8 mouse cellular contexts compared by ENCODE assay signal in genomic region chr8:71379512-71380075, GRCm38 (mm10). TPM values are rescaled to one million over a fixed set of nuclear protein-coding genes. Genes with fewer than 3 reads are reported as not detected.
A peak's percentile ranks its signal among the peaks of the same experiment; 100 is the strongest.
DNase-seq lines count a peak whose midpoint lies in the region; ATAC-seq and TF ChIP-seq lines count a peak whose summit lies in the region.

No protein-coding gene starts in this region.

- 36% methylated on average over 3 of the region's 3 CpGs for WGBS in hindbrain, embryonic 12.5 days
- WGBS in limb, embryonic 14.5 days, result 49% methylated on average over 3 of the region's 3 CpGs
- WGBS in stomach, embryonic 16.5 days, result 51% methylated on average over 3 of the region's 3 CpGs

- H3K4me1 ChIP-seq in megakaryocyte, embryonic 14.5 days, result peaks cover 58% of the 10 kb centered on the region
- H3K4me1 ChIP-seq in hindbrain, embryonic 12.5 days, result peaks cover 55% of the 10 kb centered on the region
- peaks cover 35% of the 10 kb centered on the region for H3K4me1 ChIP-seq in limb, embryonic 14.5 days (ENCODE audit: control insufficient read depth, insufficient read depth, low read length)
- H3K4me1 ChIP-seq in stomach, embryonic 16.5 days (ENCODE audit: control insufficient read depth, insufficient read depth, low read length), result peaks cover 53% of the 10 kb centered on the region

- peak overlapping the region; percentile 96 for H3K4me2 ChIP-seq in hindbrain, embryonic 12.5 days (replicated peaks)
- H3K4me2 ChIP-seq in limb, embryonic 14.5 days (replicated peaks; ENCODE audit: low read depth, low read length, severe bottlenecking), result peak overlapping the region; percentile 99
- H3K4me2 ChIP-seq in stomach, embryonic 16.5 days (ENCODE audit: low read depth, low read length), result peak overlapping the region; percentile 98

- peak overlapping the region; percentile 94 for H3K4me3 ChIP-seq in megakaryocyte, embryonic 14.5 days (replicated peaks)
- peak overlapping the region; percentile 63 for H3K4me3 ChIP-seq in hindbrain, embryonic 12.5 days
- peak overlapping the region; percentile 84 for H3K4me3 ChIP-seq in limb, embryonic 14.5 days (replicated peaks; ENCODE audit: low read length)
- peak overlapping the region; percentile 97 for H3K4me3 ChIP-seq in stomach, embryonic 16.5 days (replicated peaks; ENCODE audit: low read length)

- no peak for TF ChIP-seq POLR2A in limb, embryonic 14.5 days (IDR thresholded peaks at IDR 0.05; ENCODE audit: borderline replicate concordance, extremely low read depth, insufficient read depth, insufficient read length)

- H3K27me3 ChIP-seq in megakaryocyte, embryonic 14.5 days (replicated peaks), result peaks cover 60% of the 10 kb centered on the region
- no peaks in the 10 kb centered on the region for H3K27me3 ChIP-seq in hindbrain, embryonic 12.5 days
- H3K27me3 ChIP-seq in limb, embryonic 14.5 days (ENCODE audit: control insufficient read depth, insufficient read depth, low read length), result no peaks in the 10 kb centered on the region
- H3K27me3 ChIP-seq in stomach, embryonic 16.5 days (ENCODE audit: control insufficient read depth, insufficient read depth, low read length), result no peaks in the 10 kb centered on the region

- peaks cover 33% of the 10 kb centered on the region for H3K36me3 ChIP-seq in megakaryocyte, embryonic 14.5 days (replicated peaks; ENCODE audit: low read length)
- 0 out of 2 replicates have a peak, but pooled peaks cover 12% of the 10 kb centered on the region for H3K36me3 ChIP-seq in hindbrain, embryonic 12.5 days
- H3K36me3 ChIP-seq in limb, embryonic 14.5 days (ENCODE audit: control insufficient read depth, insufficient read depth, low read length), result peaks cover 17% of the 10 kb centered on the region
- H3K36me3 ChIP-seq in stomach, embryonic 16.5 days (ENCODE audit: control insufficient read depth, insufficient read depth, low read length), result no peaks in the 10 kb centered on the region; the same call in 1 of the 2 replicates

- no peak for DNase-seq in limb, embryonic 14.5 days (ENCODE audit: low spot score)
- DNase-seq in spleen, postnatal 10 days (ENCODE audit: low spot score in 2 of 2), result no peak
- DNase-seq in thymus, postnatal 25 days, result no peak

- H3K9me3 ChIP-seq in megakaryocyte, embryonic 14.5 days, result no peaks in the 10 kb centered on the region
- no peaks in the 10 kb centered on the region for H3K9me3 ChIP-seq in hindbrain, embryonic 12.5 days (replicated peaks)
- no peaks in the 10 kb centered on the region for H3K9me3 ChIP-seq in limb, embryonic 14.5 days (ENCODE audit: control insufficient read depth, low read length)
- no peaks in the 10 kb centered on the region for H3K9me3 ChIP-seq in stomach, embryonic 16.5 days (replicated peaks; ENCODE audit: control insufficient read depth, low read length)

- no peak for ATAC-seq in megakaryocyte, adult 5-6 weeks (ENCODE audit: poor library complexity, severe bottlenecking)
- no peak for ATAC-seq in hindbrain, embryonic 12.5 days (ENCODE audit: low FRiP score)
- no peak for ATAC-seq in limb, embryonic 14.5 days (ENCODE audit: low FRiP score, low read depth)
- no peak for ATAC-seq in stomach, embryonic 16.5 days (ENCODE audit: insufficient read depth, low FRiP score)
- ATAC-seq in megakaryocyte progenitor cell, adult 5-6 weeks (replicated peaks; ENCODE audit: poor library complexity), result no peak

- H3K27ac ChIP-seq in hindbrain, embryonic 12.5 days, result 0 out of 2 replicates have a peak overlapping the region, but pooled peaks have one; percentile 65
- H3K27ac ChIP-seq in limb, embryonic 14.5 days (replicated peaks; ENCODE audit: low read depth, low read length), result no peak overlapping the region
- no peak overlapping the region for H3K27ac ChIP-seq in stomach, embryonic 16.5 days (ENCODE audit: low read length)

- H3K9ac ChIP-seq in hindbrain, embryonic 12.5 days, result peak overlapping the region; percentile 78
- peak overlapping the region; percentile 77 for H3K9ac ChIP-seq in limb, embryonic 14.5 days (ENCODE audit: low read depth, low read length, severe bottlenecking)
- H3K9ac ChIP-seq in stomach, embryonic 16.5 days (ENCODE audit: low read length), result peak overlapping the region; percentile 97

RNA-seq across cellular contexts. Expression of gene Nr2f6, which starts 2.2 kb away (rescaled TPM):
- 20.8 and 45.4 TPM in 2 replicates for polyA plus RNA-seq in megakaryocyte, embryonic 14.5 days (2012; ENCODE audit: insufficient read depth, low replicate concordance)
- total RNA-seq in megakaryocyte, adult 5-6 weeks (2015), result 8.2 and 13.8 TPM in 2 replicates
- 6.9 and 9.1 TPM in 2 replicates for total RNA-seq in megakaryocyte, adult 5-6 weeks (2017)
- polyA plus RNA-seq in hindbrain, embryonic 12.5 days (2016; fragmentation: Nextera tagmentation; extraction: Ambion mirVana), result 61.2 and 65.2 TPM in 2 replicates
- polyA plus RNA-seq in limb, embryonic 14.5 days (2012; rRNA removed), result 80.8 and 113 TPM in 2 replicates
- polyA plus RNA-seq in limb, embryonic 14.5 days (2014; fragmentation: Nextera tagmentation; extraction: Ambion mirVana), result 63.1 and 66.9 TPM in 2 replicates
- 17.3 and 24.1 TPM in 2 replicates for polyA plus RNA-seq in stomach, embryonic 16.5 days (2015; fragmentation: Nextera tagmentation; extraction: Ambion mirVana)
- total RNA-seq in megakaryocyte progenitor cell, adult 5-6 weeks (2015), result 3.6 and 7.6 TPM in 2 replicates
- 4.3 and 5.6 TPM in 2 replicates for total RNA-seq in megakaryocyte progenitor cell, adult 5-6 weeks (2017)

RNA-seq across cellular contexts. Expression of gene Ocel1, which starts 8.5 kb away (rescaled TPM):
- polyA plus RNA-seq in megakaryocyte, embryonic 14.5 days (2012; ENCODE audit: insufficient read depth, low replicate concordance), result 79.6 and 103 TPM in 2 replicates
- total RNA-seq in megakaryocyte, adult 5-6 weeks (2015), result 8.7 and 8.9 TPM in 2 replicates
- total RNA-seq in megakaryocyte, adult 5-6 weeks (2017), result 16.2 and 18.5 TPM in 2 replicates
- 5.8 and 6.7 TPM in 2 replicates for polyA plus RNA-seq in hindbrain, embryonic 12.5 days (2016; fragmentation: Nextera tagmentation; extraction: Ambion mirVana)
- 4.2 and 4.6 TPM in 2 replicates for polyA plus RNA-seq in limb, embryonic 14.5 days (2012; rRNA removed)
- polyA plus RNA-seq in limb, embryonic 14.5 days (2014; fragmentation: Nextera tagmentation; extraction: Ambion mirVana), result 3.8 and 4.3 TPM in 2 replicates
- polyA plus RNA-seq in stomach, embryonic 16.5 days (2015; fragmentation: Nextera tagmentation; extraction: Ambion mirVana), result 5.6 and 6.5 TPM in 2 replicates
- 6.3 and 8.0 TPM in 2 replicates for total RNA-seq in megakaryocyte progenitor cell, adult 5-6 weeks (2015)
- total RNA-seq in megakaryocyte progenitor cell, adult 5-6 weeks (2017), result 11.1 and 11.7 TPM in 2 replicates

RNA-seq across cellular contexts. Expression of gene Use1, which starts 12.9 kb away (rescaled TPM):
- polyA plus RNA-seq in megakaryocyte, embryonic 14.5 days (2012; ENCODE audit: insufficient read depth, low replicate concordance), result 136 and 255 TPM in 2 replicates
- total RNA-seq in megakaryocyte, adult 5-6 weeks (2015), result 124 and 135 TPM in 2 replicates
- total RNA-seq in megakaryocyte, adult 5-6 weeks (2017), result 167 and 180 TPM in 2 replicates
- 80.8 and 82.4 TPM in 2 replicates for polyA plus RNA-seq in hindbrain, embryonic 12.5 days (2016; fragmentation: Nextera tagmentation; extraction: Ambion mirVana)
- polyA plus RNA-seq in limb, embryonic 14.5 days (2012; rRNA removed), result 158 and 189 TPM in 2 replicates
- polyA plus RNA-seq in limb, embryonic 14.5 days (2014; fragmentation: Nextera tagmentation; extraction: Ambion mirVana), result 114 and 128 TPM in 2 replicates
- 90.2 and 91.5 TPM in 2 replicates for polyA plus RNA-seq in stomach, embryonic 16.5 days (2015; fragmentation: Nextera tagmentation; extraction: Ambion mirVana)
- total RNA-seq in megakaryocyte progenitor cell, adult 5-6 weeks (2015), result 107 and 116 TPM in 2 replicates
- total RNA-seq in megakaryocyte progenitor cell, adult 5-6 weeks (2017), result 153 and 165 TPM in 2 replicates

RNA-seq across cellular contexts. Expression of gene Ushbp1, which starts 16.0 kb away (rescaled TPM):
- 0.06 TPM in 1 of 2 replicates, not detected in the other for polyA plus RNA-seq in megakaryocyte, embryonic 14.5 days (2012; ENCODE audit: insufficient read depth, low replicate concordance)
- not detected in 2 replicates for total RNA-seq in megakaryocyte, adult 5-6 weeks (2015)
- not detected in 2 replicates for total RNA-seq in megakaryocyte, adult 5-6 weeks (2017)
- polyA plus RNA-seq in hindbrain, embryonic 12.5 days (2016; fragmentation: Nextera tagmentation; extraction: Ambion mirVana), result 5.7 and 6.8 TPM in 2 replicates
- polyA plus RNA-seq in limb, embryonic 14.5 days (2012; rRNA removed), result 15.7 and 16.7 TPM in 2 replicates
- 7.6 and 9.1 TPM in 2 replicates for polyA plus RNA-seq in limb, embryonic 14.5 days (2014; fragmentation: Nextera tagmentation; extraction: Ambion mirVana)
- 12.7 and 12.8 TPM in 2 replicates for polyA plus RNA-seq in stomach, embryonic 16.5 days (2015; fragmentation: Nextera tagmentation; extraction: Ambion mirVana)
- not detected in 2 replicates for total RNA-seq in megakaryocyte progenitor cell, adult 5-6 weeks (2015)
- not detected in 2 replicates for total RNA-seq in megakaryocyte progenitor cell, adult 5-6 weeks (2017)

RNA-seq across cellular contexts. Expression of gene Babam1, which starts 17.1 kb away (rescaled TPM):
- polyA plus RNA-seq in megakaryocyte, embryonic 14.5 days (2012; ENCODE audit: insufficient read depth, low replicate concordance), result 62.3 and 94.3 TPM in 2 replicates
- total RNA-seq in megakaryocyte, adult 5-6 weeks (2015), result 62.0 and 66.6 TPM in 2 replicates
- total RNA-seq in megakaryocyte, adult 5-6 weeks (2017), result 108 and 110 TPM in 2 replicates
- polyA plus RNA-seq in hindbrain, embryonic 12.5 days (2016; fragmentation: Nextera tagmentation; extraction: Ambion mirVana), result 91.1 and 104 TPM in 2 replicates
- polyA plus RNA-seq in limb, embryonic 14.5 days (2012; rRNA removed), result 117 and 122 TPM in 2 replicates
- 87.7 and 88.6 TPM in 2 replicates for polyA plus RNA-seq in limb, embryonic 14.5 days (2014; fragmentation: Nextera tagmentation; extraction: Ambion mirVana)
- polyA plus RNA-seq in stomach, embryonic 16.5 days (2015; fragmentation: Nextera tagmentation; extraction: Ambion mirVana), result 72.2 and 77.4 TPM in 2 replicates
- 51.8 and 76.5 TPM in 2 replicates for total RNA-seq in megakaryocyte progenitor cell, adult 5-6 weeks (2015)
- 93.7 and 122 TPM in 2 replicates for total RNA-seq in megakaryocyte progenitor cell, adult 5-6 weeks (2017)

Comparison
In these comparisons a context has a peak if more than half of its experiments do, and no peak if none do; other contexts are left out.
1. RNA of gene Ocel1, which starts 8.5 kb away (polyA plus RNA-seq): 79.6 to 103 TPM in megakaryocyte, embryonic 14.5 days; 5.6 to 6.5 TPM in stomach, embryonic 16.5 days, 5.8 to 6.7 TPM in hindbrain, embryonic 12.5 days and 3.8 to 4.6 TPM in limb, embryonic 14.5 days; every median in the first group is over 10 times any median in the second.
2. Peak in every context shown above with its lines, with median percentiles within 50 percentile points of each other: H3K4me3 ChIP-seq, H3K4me2 ChIP-seq and H3K9ac ChIP-seq.